Mouse (Mus musculus): Measurements from ENCODE around the gene Grifin. TPM values are rescaled to one million over a fixed set of nuclear protein-coding genes. Genes with fewer than 3 reads are reported as not detected.

Gene Grifin
- total RNA-seq, 2 experiments from 2014 or later: not detected

DNA sequence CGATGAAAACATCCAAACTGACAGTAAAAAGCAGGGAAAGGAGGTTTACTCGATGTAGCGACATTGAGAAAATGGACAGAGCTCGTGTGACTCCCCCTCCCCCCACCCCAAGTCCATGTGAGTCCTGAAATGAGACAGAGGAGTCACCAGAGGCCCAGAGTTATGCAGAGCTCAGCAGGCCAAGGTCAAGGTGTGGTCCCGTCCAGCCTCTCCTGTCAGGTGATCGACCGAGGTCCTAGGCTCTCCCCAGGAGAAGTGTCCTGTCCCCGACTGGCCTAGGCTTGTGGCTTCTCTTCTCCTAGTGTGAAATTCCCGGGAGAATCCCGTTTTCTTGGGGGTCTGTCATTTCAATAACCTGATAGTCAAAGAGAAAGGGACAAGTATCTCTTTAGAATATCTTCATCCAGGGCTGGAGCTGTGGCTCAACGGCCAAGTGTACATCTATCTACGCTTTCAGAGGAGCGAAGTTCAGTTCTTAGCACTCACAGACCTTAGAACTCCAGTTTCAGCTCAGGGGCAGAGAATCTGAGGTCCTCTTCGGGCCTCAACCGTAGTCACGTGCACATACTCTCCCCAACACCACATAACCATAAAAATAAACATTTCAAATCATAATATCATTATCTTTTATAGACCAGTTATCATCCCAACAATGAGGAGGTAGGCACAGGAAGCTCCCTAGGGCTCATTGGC lies 24.4 kb upstream of the Grifin start:
- no peak for DNase-seq

DNA sequence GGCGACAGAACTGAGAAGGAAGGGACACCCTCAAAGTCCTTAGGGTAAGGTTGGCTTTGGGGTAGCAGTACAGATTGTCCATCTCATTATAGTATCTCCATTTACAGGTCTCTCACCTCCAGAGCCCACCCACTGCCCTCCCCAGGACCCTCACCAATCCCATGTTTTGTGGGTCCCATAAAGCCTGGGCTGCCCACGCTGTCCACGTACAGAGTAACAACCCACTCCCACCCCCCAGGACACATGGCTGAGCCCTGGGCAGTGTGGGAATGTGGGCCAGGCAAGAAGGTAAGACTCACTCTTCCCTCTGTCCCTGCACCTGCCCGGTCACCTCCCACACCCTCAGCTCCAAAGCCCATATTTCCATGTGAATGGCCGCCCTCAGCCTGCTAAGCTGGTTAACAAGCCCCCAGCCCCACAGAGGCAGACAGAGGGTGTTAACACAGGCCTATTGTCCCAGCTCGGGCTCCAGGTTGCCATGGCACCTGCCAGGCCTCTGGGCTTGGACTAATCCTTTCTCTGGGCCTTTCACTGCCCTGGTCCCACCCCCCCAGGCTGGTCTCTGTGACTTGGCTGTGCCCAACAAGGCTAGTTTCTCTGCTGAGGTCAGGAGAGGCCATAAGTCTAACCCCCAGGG lies 19.0 kb upstream of the Grifin start:
- DNase-seq: no peak

DNA sequence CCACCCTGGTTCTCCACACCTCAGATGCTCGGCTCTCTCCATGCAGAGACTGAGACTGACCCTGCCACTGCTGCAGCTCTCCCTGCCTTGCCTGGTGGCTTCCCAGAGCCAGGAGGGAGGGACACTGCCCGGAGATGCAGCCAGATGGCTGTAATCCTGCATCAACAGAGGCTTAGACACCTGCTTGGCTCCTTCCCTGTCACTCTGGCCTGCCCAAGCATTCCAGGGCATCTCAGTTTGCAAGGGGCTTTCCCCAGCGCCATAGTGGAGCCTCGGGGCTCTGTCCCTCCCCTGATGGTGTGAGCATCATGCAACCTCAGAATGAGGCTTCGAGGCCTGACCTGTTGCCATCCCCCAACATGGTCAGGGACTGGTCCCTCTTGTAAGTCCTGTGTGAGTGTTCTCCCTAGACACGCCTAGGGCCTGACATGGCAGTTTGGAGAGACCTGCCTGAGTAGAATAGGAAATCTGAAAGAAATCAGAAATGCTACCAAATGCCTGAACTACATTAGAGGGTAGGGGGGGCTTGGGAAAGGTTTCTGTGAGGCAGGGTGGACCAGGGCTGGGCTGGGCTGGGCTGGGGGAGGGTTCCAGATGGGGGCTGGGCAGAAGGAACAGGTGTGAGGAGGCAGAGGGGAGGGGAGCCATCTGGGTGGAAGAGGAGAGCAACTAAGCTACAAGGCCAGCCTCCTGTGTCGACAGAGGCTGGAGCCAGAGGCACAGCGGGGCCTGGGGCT lies 18.3 kb upstream of the Grifin start:
- no peak for DNase-seq

DNA sequence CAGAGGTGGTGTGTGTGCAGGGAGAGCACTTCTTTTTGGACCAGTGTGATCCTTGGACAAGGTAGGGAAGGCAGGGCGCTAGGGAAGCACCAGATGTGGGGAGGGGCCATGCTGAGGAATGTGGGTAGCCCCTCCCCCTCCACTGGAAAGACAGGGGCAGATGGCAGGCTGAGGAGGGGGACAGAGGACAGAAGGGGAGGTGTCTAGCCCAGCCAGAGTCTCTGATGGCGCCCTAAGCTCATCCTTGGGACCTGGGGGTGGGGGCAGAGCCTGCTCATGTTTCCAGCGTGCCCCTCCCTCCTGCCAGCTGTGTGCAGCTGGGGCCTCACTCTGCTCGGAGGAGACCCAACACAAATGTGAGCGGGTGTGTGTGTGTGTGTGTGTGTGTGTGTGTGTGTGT lies 16.7 kb upstream of the Grifin start:
- DNase-seq: no peak

DNA sequence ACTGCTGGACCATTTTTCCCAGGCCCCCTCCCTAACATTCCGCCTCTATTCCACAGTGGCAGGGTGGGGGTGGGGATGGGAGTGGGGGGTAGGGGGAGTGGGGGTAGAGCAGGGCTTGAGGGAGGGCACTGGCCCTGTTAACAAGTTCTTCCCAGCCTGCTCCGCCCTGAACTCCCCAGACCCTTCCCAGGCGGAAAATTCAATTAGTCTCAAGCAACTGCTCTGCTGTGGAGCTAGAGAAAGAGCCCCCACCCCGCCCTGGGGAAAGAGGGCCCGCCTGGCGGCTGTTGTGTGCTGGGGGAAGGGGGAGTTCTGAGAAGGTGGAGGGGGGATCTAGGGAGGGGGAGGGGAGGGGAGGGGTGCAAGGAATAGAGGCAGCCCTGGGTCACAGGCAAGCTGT lies 14.9 kb upstream of the Grifin start:
- no peak for DNase-seq

DNA sequence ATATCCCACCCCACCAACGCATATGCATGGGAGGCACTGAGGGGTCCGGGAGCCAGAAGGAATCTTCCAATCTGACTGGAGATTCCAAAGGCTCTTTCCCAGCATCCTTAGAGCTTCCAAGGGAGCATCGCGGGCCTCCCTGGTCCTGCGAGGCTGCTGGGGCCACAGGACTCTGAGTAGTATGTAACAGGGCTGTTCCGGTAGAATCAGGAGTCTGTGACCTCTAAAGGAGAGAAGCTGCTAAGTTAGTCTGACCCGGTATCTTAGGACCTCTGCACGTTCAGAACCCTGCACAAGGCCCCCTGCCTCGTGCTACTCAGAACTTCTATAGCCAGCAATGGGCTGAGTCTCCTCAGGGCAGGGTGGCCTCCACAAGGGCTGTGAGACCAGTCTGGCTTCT lies 14.3 kb upstream of the Grifin start:
- no peak for DNase-seq

DNA sequence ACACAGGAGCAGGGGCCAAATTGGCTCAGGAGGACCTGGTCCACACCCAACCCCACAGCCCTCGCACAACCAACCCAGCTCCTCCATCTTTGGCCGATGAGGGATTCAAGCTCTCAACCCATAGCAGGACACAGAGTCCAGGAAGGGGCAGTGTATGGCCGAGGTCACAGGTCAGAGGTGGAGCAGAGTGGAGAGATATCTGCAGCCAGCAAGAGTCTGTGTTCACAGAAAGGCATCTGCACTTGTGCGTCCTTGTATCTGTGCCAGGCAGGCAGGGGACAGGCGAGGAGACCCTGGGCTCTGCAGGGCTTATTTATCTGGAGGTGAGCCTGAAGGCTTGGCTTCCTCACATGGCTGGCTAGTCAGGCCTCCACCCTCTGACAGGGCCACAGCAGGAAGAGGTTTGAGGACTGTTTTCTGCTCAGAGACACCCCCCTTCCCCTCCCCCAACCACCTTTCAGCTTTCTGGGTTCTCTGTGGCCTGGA lies 10.6 kb upstream of the Grifin start:
- peak; percentile 77 to 86 for DNase-seq

DNA sequence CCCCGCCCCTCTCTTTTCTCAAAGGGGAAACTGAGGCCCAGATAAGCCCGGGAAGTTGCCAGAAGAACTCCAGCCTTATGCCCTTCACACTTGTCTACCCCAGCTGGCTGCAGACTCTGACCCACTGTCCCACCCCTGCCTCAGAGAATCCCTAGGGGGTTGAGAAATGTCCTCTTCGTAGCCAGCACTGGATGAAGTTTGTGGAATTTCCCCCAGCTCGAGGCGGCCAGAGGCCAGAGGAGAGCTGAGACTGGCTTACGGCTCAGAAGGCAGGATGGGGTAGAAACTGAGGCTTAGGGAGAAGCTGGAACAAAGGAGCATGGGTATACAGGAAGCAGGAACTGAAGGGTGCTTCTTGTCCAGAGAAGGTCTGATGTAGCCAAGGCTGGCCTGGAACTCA lies 7.7 kb upstream of the Grifin start:
- DNase-seq: peak; percentile 82 to 89

DNA sequence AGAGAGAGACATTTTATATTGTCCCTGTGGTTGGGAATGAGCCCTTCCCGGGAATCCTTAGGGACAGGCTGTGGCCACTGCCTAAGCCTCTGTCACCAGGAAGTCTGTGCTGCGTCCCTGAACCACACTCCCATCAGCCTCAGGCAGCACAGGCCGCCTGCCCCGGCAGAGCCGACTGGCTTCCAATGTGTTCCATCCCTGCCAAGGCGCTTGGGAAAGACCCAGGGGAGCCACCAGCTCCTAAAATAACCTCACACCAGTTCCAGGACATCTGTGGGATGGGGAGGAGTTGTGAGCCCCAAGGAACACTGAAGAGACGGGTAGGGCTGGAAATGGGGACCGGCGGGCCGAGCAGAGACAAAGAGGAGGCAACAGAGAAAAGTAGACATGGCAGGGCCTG lies 6.8 kb upstream of the Grifin start:
- peak; percentile 90 to 95 for DNase-seq

DNA sequence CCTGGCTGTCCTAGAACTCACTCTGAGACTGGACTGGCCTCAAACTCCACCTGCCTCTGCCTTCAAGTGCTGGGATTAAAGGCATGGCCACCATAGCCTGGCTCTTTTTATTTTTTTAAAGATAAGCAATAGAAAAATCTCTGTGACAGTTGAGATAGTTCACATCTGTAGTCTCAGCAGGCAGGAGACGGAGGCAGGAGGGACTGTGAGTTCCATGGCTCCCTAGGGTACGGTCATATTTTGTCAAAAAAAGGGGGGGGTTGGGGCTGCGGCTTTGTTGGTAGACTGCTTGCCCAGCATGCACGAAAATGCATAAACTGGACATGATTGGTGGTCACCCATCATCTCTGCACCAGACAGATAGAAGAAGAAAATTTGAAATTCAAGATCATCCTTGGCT lies 6.3 kb upstream of the Grifin start:
- DNase-seq: peak in 1 of 2 experiments; percentile 37

DNA sequence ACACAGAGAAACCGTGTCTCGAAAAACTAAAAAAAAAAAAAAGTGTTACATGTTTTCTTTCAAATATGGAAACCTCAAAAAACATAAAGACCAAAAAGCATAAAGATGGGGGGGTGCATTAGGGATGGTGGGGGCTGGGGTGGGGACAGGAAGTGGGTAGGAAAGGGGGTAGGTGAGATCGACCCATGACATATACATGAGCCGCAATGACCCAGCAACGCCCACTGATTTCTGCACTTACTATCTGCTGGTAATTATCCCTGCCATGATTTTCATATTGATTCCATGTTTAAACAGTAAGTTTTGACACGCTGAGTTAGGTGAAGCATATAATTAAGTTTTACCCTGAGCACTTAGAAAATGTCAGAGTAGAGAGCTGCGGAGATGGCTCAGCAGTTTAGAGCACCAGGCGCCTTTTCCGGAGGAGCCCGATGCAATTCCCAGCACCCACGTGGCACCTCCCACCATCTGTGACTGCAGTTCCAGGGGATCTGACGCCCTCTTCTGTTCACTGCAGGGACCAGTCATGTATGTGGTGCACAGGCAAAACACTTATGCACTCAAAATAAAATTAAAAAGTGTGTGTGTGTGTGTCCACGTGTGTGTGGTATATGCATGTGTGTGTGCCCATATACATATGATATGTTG lies 5.5 kb upstream of the Grifin start:
- no peak for DNase-seq

DNA sequence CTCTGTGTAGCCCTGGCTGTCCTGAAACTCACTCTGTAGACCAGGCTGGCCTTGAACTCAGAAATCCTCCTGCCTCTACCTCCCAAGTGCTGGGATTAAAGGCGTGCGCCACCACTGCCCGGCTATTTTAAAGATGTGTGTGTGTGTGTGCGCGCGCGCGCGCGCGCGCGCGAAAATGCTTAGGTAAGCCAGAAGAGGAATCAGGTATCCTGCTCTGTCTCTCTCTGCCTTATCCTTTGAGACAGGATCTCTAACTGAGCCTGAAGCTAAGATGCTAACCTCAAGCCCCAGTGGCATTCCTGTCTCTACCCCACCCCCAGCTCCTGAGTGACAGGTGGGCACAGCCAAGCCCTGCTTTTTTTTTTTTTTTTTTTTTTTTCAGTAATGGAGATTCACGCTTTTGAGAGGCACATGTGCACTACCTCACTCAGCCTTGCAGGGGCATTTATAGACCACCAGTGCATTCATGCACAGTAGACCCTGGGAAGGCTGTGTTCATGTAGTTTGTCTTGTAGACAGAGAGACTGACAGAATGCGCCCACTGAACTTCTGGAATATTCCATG lies 4.2 kb upstream of the Grifin start:
- DNase-seq: no peak

DNA sequence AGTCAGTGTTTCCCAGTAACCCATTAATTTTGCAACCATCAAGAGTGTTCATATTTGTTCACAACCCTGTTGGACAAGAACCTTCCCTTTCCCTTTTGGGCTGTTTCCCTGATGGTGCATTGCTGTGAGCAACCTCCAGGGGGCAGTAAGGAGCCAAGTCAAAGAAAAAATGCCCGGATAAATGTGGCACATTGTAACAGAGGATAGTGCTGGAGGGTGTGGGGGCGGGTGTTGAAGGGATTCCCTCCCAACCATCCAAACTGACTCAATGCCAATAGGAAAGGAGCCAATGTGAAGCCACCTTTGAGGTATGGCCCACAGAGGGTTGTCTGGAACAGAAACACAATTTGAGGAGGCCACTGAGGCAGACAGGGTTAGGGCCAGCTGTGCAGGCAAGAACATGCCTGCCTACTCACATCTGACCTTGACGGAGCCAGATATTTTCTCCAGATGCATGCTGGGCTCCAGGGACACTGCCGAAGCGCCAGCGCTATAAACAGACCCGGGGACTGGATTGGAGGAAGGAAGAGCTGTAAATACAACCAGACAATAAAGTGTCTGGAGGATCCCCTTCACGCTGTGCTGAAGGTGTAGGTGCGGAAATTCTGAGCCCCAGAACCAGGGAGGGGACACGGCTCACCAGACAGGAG lies 3.6 kb upstream of the Grifin start:
- DNase-seq: peak; percentile 69 to 87

DNA sequence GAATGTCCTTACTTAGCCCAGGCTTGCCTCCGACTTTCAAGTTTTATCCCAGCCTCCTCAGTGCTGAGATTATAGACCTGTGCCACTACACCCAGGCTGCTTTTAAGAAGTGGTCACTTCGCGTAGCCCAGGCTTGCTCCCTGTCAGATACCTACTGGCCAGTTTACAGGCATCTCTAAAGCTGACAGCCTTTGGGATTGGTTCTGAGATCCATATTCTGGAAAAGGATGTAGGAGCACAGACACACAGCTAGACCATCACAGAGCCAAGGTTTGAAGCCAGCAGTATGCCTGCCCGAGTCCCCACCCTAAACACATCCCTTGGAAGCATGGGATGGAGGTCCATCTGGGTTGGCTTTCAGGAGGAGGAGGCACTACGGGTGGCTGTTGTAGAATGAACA lies 2.9 kb upstream of the Grifin start:
- no peak for DNase-seq

DNA sequence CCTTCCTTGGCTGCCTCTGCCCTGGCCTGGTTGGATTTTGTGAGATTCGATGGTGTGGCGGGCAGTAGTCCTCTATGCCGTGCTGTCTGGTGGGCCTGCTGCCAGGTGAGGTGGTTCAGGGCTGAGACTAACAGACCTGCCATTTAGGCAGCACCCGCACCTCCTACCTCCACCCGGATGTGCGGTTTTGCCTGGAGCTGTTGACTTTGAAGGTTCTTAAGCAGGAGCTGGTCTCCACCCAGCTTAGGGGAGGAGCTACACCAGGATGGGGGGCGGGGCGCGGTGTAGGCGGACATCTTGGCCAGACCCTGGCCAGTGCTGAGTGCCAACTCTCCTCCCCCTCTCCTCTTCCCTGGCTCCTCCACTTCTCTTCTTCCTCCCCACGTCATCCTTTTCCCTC lies 2.5 kb upstream of the Grifin start:
- peak; percentile 80 to 82 for DNase-seq

DNA sequence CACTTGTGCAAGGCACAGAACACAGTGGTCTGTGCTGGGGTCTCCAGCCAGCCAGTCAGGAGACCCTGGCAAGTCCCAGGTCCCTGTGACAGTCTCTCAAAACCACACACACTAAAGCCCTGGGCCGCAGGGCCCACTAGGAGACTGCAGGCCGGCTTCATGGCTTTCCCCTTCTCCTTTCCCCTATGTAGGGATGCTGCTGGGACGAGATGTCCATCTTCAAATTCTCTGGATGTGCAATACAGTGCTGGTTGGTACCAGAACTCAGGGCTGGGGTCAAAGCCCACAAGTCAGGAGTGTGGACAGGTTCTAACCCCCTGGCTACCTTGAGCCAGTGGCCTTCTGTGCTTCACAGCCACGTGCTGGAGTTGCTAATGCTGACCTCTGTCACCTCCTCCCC lies 1.4 kb upstream of the Grifin start:
- DNase-seq: no peak

DNA sequence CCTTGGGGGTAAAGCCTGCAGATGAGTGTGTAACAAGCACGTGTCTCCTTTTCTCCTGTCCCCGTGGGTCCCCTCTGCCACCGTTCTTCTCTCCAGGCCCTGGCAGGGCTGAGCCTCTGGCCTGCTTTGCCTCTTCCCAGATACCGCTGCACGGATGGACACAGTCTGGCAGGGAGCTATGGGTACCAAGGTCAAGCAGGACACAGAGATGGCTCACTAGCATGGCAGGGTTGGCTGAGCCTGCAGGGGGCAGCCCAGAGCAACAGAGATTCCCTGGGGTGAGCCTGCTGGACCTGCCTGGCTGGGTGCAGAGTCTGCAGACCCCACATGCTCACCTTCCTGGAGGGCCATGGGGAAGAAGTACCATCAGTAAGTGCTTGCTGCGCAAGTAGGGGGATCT lies 985 bp upstream of the Grifin start:
- DNase-seq: peak; percentile 51 to 72

DNA sequence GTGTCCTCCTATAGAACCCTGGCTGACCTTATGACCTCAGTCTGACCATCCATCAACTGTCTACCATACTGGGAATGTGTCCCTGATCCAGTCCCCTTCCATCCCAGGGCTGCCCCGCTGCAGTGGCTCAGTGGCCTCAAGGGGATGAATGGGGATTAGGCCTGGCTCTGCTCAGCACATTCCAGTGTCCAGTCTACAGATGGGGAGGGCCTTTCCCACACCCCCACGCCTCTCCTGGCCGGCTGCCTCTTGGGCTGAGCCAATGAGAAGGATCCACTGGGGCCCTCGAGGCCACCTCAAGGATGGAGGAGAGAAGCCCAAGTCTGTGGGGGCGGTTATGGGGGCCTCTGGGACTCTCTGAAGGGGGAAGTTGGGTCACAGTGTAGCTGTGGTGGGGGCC lies 580 bp upstream of the Grifin start:
- DNase-seq: peak; percentile 75 to 81

DNA sequence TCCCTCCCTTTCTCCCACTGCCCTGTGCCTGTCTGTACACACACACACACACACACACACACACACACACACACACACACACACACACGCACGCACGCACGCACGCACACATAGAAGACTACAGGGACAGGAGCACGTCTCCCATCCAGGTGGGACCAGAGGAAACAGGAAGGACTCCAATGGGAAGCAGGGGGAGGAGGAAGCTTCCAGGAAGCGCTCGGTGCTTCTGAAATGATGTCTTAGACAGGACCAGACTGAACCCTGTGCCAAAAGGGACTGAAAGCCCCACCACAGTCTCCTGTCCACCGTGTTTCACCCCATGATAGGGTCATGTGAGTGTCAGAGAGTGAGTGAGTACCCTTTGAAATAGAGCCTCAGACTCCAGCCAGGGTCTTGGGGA lies 2.3 kb downstream of the Grifin start:
- DNase-seq: no peak

DNA sequence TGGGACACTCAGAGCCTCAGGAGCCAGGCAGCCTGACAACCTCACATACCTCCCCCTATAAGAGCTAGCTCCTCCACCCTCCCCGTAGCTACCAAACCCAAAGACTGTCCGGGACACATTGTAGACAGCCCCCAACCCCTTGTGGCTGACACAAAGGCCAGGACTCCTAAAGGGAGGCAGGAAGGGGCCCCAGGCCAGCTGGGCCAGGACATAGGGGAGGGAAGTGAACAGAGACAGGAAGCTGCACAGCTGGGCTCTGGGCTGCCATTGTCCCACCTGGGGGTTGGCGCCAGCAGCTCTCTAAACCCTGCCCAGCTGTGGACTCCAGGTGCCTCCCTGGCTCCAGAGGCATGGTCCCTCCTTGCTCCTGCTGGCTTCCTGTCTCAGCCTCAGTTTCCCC lies 8.0 kb downstream of the Grifin start:
- DNase-seq: no peak

DNA sequence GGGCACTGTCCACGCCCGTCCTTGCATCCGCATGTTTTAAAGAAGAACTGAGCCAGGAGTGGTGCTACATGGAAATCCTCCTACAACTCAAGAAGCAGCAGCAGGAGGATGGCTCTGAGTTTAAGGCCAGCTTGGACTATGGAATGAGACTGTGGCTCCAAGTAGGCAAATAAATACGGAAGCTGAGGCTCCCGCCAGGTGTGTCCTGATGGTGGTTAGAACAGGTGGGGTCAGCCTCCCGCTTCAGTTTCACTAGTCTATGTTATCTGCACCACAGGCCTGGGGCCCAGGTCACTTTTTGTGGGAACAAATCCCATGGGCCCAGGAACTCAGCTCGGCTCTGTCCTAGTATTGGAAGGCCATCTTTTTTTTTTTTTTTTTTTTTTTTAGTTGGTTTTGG lies 11.2 kb downstream of the Grifin start:
- no peak for DNase-seq
